8 mouse cellular contexts compared by ENCODE assay signal in the genomic region with DNA sequence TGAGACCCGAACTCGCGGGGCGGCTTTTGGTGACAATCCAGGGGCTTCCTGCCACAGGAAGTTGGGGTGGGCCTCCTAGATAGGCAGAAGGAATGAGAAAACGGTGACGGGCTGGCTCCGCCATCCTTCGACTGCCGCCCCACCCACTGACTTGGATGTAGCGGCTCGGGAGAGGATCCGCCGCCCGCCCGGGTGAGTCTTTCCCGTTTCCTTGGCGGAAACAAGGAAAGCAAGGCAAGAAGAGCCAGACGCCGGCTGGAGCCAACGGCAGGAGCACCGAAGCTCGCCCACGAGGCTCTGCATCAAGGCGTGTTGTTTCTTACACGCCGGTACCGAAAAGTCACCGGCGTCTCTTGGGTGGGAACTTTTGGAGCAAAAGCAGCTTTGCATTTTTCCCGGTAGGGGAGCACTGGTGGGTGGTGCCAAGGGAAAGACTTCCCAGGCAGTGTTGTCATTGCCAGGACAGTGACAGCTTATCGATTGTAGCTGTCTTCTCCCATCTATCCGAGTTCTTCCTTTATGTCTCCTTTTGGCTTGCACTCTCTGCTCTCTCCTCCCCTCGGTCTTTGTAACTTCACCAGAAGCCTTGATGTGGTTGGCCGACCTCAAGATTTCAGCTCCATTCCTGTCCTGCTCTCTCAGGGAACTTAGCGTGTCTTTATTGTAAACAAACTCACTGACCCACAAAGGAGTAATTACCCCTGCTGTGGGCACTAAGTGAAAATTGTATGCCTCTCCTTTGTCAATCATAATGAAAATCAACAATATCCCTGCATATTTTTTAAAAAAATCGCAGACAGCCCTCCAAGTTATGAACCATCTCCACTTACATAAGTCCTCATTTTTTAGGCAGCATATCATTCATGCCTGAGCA. TPM values are rescaled to one million over a fixed set of nuclear protein-coding genes. Genes with fewer than 3 reads are reported as not detected.
DNase-seq lines count a peak whose midpoint lies in the region; ATAC-seq and TF ChIP-seq lines count a peak whose summit lies in the region.

No protein-coding gene starts in this region.

- no peaks in the 10 kb centered on the region; the same call in 1 of the 2 replicates for H3K36me3 ChIP-seq in forebrain, embryonic 15.5 days
- no peaks in the 10 kb centered on the region; the same call in 1 of the 2 replicates for H3K36me3 ChIP-seq in liver, embryonic 14.5 days (replicated peaks; ENCODE audit: control insufficient read depth, insufficient read depth, low read depth)
- H3K36me3 ChIP-seq in small intestine, adult 2 months (ENCODE audit: control insufficient read depth, insufficient read depth, low read length): peaks cover 4% of the 10 kb centered on the region

- no peaks in the 10 kb centered on the region for H3K27me3 ChIP-seq in forebrain, embryonic 15.5 days
- no peaks in the 10 kb centered on the region for H3K27me3 ChIP-seq in liver, embryonic 14.5 days (ENCODE audit: control insufficient read depth, insufficient read depth, low read length)
- H3K27me3 ChIP-seq in small intestine, adult 2 months (ENCODE audit: control insufficient read depth, insufficient read depth, low read length): no peaks in the 10 kb centered on the region

- intact Hi-C loops in left cerebral cortex, adult 2 months (cut with DNase I): loop anchor here (2.0 to 5.0 kb wide), 2 partner anchors 71 to 157 kb away; no protein-coding TSS in a partner anchor

- TF ChIP-seq CTCF in left cerebral cortex, adult 2 months (IDR thresholded peaks at IDR 0.05): no peak; the same call in 1 of the 2 replicates
- no peak for TF ChIP-seq CTCF in liver, embryonic 14.5 days (IDR thresholded peaks at IDR 0.05; ENCODE audit: low read depth)
- TF ChIP-seq CTCF in small intestine, adult 2 months (IDR thresholded peaks at IDR 0.05; ENCODE audit: extremely low read depth, insufficient read length, insufficient replicate concordance, low read depth, low read length): no peak

- peak; percentile 85 for ATAC-seq in forebrain, embryonic 15.5 days (replicated peaks)
- peak; percentile 76 for ATAC-seq in liver, embryonic 14.5 days (ENCODE audit: insufficient read depth)

- peak overlapping the region; percentile 89 for H3K4me2 ChIP-seq in forebrain, embryonic 15.5 days (replicated peaks)
- H3K4me2 ChIP-seq in liver, embryonic 14.5 days (ENCODE audit: low read depth): peak overlapping the region; percentile 96

- H3K9me3 ChIP-seq in forebrain, embryonic 15.5 days: no peaks in the 10 kb centered on the region
- H3K9me3 ChIP-seq in liver, embryonic 14.5 days (ENCODE audit: control insufficient read depth, low read length): no peaks in the 10 kb centered on the region

- H3K4me3 ChIP-seq in left cerebral cortex, adult 2 months: peak overlapping the region; percentile 86
- H3K4me3 ChIP-seq in forebrain, embryonic 15.5 days: peak overlapping the region; percentile 93
- peak overlapping the region; percentile 87 to 97 for H3K4me3 ChIP-seq in liver, embryonic 14.5 days (ENCODE audit: insufficient read depth in 1 of 2, low read depth in 2 of 2, low read length in 2 of 2)
- peak overlapping the region; percentile 84 for H3K4me3 ChIP-seq in small intestine, adult 2 months (ENCODE audit: low read depth, low read length)

- peak overlapping the region; percentile 88 for H3K9ac ChIP-seq in forebrain, embryonic 15.5 days (replicated peaks)
- peak overlapping the region; percentile 82 for H3K9ac ChIP-seq in liver, embryonic 14.5 days (replicated peaks)

- no peak; the same call in 1 of the 2 replicates for TF ChIP-seq POLR2A in small intestine, adult 2 months (IDR thresholded peaks at IDR 0.05; ENCODE audit: low read depth, low read length)

- TF ChIP-seq EP300 in liver, embryonic 14.5 days (IDR thresholded peaks at IDR 0.05; ENCODE audit: low read depth): no peak

- DNase-seq in left cerebral cortex, adult 2 months (ENCODE audit: extremely low spot score in 1 of 2, low spot score in 2 of 2): no peak
- no peak for DNase-seq in left cerebral cortex, adult 18-20 months (ENCODE audit: low spot score in 2 of 2)
- peak; percentile 75 for DNase-seq in R1 (ENCODE audit: low read depth, low spot score)
- DNase-seq in liver, embryonic 14.5 days (ENCODE audit: low read depth in 3 of 3, low spot score in 3 of 3): peak; percentile 25 to 58 (median 43)
- no peak for DNase-seq in gastrocnemius, postnatal 4 days (ENCODE audit: low spot score in 2 of 2)
- no peak for DNase-seq in adrenal gland, postnatal 14 days

- peak overlapping the region; percentile 93 for H3K27ac ChIP-seq in left cerebral cortex, adult 2 months
- H3K27ac ChIP-seq in forebrain, embryonic 15.5 days (replicated peaks): peak overlapping the region; percentile 93
- H3K27ac ChIP-seq in liver, embryonic 14.5 days: peak overlapping the region; percentile 93
- peak overlapping the region; percentile 75 for H3K27ac ChIP-seq in small intestine, adult 2 months (ENCODE audit: insufficient read depth, low read depth, low read length)

- WGBS in forebrain, embryonic 15.5 days: under 1% methylated on average over 36 of the region's 36 CpGs
- WGBS in liver, embryonic 14.5 days (ENCODE audit: insufficient replicate concordance): under 1% methylated on average over 36 of the region's 36 CpGs
- WGBS in small intestine, adult 2 months: 1% methylated on average over 36 of the region's 36 CpGs

- peaks cover 37% of the 10 kb centered on the region for H3K4me1 ChIP-seq in forebrain, embryonic 15.5 days
- peaks cover 14 to 15% of the 10 kb centered on the region in 2 experiments for H3K4me1 ChIP-seq in liver, embryonic 14.5 days (replicated peaks; ENCODE audit: control insufficient read depth in 2 of 2, insufficient read depth in 2 of 2, low read length in 1 of 2)
- peaks cover 4% of the 10 kb centered on the region; the same call in 1 of the 2 replicates for H3K4me1 ChIP-seq in small intestine, adult 2 months (ENCODE audit: control insufficient read depth, insufficient read depth, insufficient read length, low read length)

RNA-seq across cellular contexts. Expression of gene Krit1, which starts 0.5 kb away (rescaled TPM):
- total RNA-seq in left cerebral cortex, adult 2 months (2021): 10 to 100 TPM; 56.3 to 66.4 TPM
- total RNA-seq in left cerebral cortex, adult 18-20 months (2021): 10 to 100 TPM; 51.8 to 51.9 TPM
- 68.9 and 70.3 TPM in 2 replicates for polyA plus RNA-seq in forebrain, embryonic 15.5 days (2015; fragmentation: Nextera tagmentation; extraction: Ambion mirVana)
- 8.2 and 13.0 TPM in 2 replicates for polyA plus RNA-seq in liver, embryonic 14.5 days (2012; rRNA removed)
- polyA plus RNA-seq in liver, embryonic 14.5 days (2014; fragmentation: Nextera tagmentation; extraction: Ambion mirVana): 15.6 and 15.7 TPM in 2 replicates
- 1.1 and 2.1 TPM in 2 replicates for polyA plus RNA-seq in small intestine, adult 2 months (2012; rRNA removed)
- 10 to 100 TPM; 26.1 to 34.0 TPM for total RNA-seq in gastrocnemius, postnatal 4 days (2021)
- total RNA-seq in adrenal gland, postnatal 14 days (2021): 45.3 and 49.4 TPM in 2 replicates

RNA-seq across cellular contexts. Expression of gene Ankib1, which starts 0.8 kb away (rescaled TPM):
- 100 to 1,000 TPM; 116 to 124 TPM for total RNA-seq in left cerebral cortex, adult 2 months (2021)
- 100 to 1,000 TPM; 125 to 130 TPM for total RNA-seq in left cerebral cortex, adult 18-20 months (2021)
- polyA plus RNA-seq in forebrain, embryonic 15.5 days (2015; fragmentation: Nextera tagmentation; extraction: Ambion mirVana): 20.1 and 20.9 TPM in 2 replicates
- 2.3 and 3.1 TPM in 2 replicates for polyA plus RNA-seq in liver, embryonic 14.5 days (2012; rRNA removed)
- 3.8 and 4.3 TPM in 2 replicates for polyA plus RNA-seq in liver, embryonic 14.5 days (2014; fragmentation: Nextera tagmentation; extraction: Ambion mirVana)
- 3.5 and 6.3 TPM in 2 replicates for polyA plus RNA-seq in small intestine, adult 2 months (2012; rRNA removed)
- 10 to 100 TPM; 33.9 to 34.9 TPM for total RNA-seq in gastrocnemius, postnatal 4 days (2021)
- total RNA-seq in adrenal gland, postnatal 14 days (2021): 57.7 and 58.3 TPM in 2 replicates

RNA-seq across cellular contexts. Expression of gene Lrrd1, which starts 41.4 kb away (rescaled TPM):
- under 1 TPM; 0.14 to 0.23 TPM for total RNA-seq in left cerebral cortex, adult 2 months (2021)
- under 1 TPM in 1 of 2 experiments, not detected in 1; 0.16 TPM for total RNA-seq in left cerebral cortex, adult 18-20 months (2021)
- 0.11 and 0.18 TPM in 2 replicates for polyA plus RNA-seq in forebrain, embryonic 15.5 days (2015; fragmentation: Nextera tagmentation; extraction: Ambion mirVana)
- 0.02 TPM in 1 of 2 replicates, not detected in the other for polyA plus RNA-seq in liver, embryonic 14.5 days (2012; rRNA removed)
- polyA plus RNA-seq in liver, embryonic 14.5 days (2014; fragmentation: Nextera tagmentation; extraction: Ambion mirVana): 0.05 TPM in 1 of 2 replicates, not detected in the other
- polyA plus RNA-seq in small intestine, adult 2 months (2012; rRNA removed): 0.05 TPM in 1 of 2 replicates, not detected in the other
- total RNA-seq in gastrocnemius, postnatal 4 days (2021): not detected
- total RNA-seq in adrenal gland, postnatal 14 days (2021): not detected in 2 replicates

Comparison
In these comparisons a context has a peak if more than half of its experiments do, and no peak if none do; other contexts are left out.
1. DNase-seq: peak in R1 (single experiment) and liver, embryonic 14.5 days (3 of 3); none in left cerebral cortex, adult 2 months (0 of 2), left cerebral cortex, adult 18-20 months (0 of 2), gastrocnemius, postnatal 4 days (0 of 2) and adrenal gland, postnatal 14 days (single experiment).
2. Peak in every context shown above with its lines, with median percentiles within 50 percentile points of each other: H3K27ac ChIP-seq and H3K4me3 ChIP-seq.